28 mouse cellular contexts compared by ENCODE assay signal in the genomic region with DNA sequence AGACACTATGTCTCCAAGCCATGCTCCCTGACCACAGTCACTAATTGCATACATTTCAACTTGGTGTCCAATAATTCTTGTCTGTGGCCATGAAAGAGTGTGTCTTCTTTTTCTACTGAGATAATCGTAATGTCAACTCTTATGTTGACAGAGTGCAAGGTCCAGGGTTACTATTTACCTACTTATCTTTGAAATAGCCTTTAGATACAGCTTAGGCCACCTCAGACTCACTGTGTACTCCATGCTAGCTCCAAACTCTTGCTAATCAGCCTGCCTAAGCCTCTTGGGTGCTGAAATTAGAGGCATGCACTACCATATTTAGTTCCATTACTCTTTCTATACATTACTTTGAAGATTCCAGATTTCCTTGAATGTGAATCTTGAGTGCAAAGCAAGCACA. TPM values are rescaled to one million over a fixed set of nuclear protein-coding genes. Genes with fewer than 3 reads are reported as not detected.
DNase-seq lines count a peak whose midpoint lies in the region; ATAC-seq and TF ChIP-seq lines count a peak whose summit lies in the region.
"Had no signal": no experiment of that assay in that cellular context is flagged by ENCODE, and none has a peak within 500 bp of the region (broad histone marks: within the 10 kb centered on the region; RNA-seq: fewer than 3 reads in every experiment).

No protein-coding gene starts in this region.

- H3K4me3 ChIP-seq in liver, embryonic 13.5 days (replicated peaks): no peak overlapping the region
- H3K4me3 ChIP-seq in intestine, embryonic 14.5 days (ENCODE audit: low read depth, low read length): no peak overlapping the region
- H3K4me3 ChIP-seq in intestine, embryonic 15.5 days (replicated peaks): no peak overlapping the region
- no peak overlapping the region for H3K4me3 ChIP-seq in intestine, postnatal 0 days (ENCODE audit: low read depth, low read length)
- no peak overlapping the region for H3K4me3 ChIP-seq in midbrain, embryonic 13.5 days (replicated peaks)
- H3K4me3 ChIP-seq: embryonic facial prominence, embryonic 13.5 days; embryonic facial prominence, embryonic 15.5 days; erythroblast, embryonic 14.5 days; forebrain, embryonic 10.5 days; forebrain, embryonic 12.5 days had no signal

- DNase-seq in liver, embryonic 13.5 days: no peak
- DNase-seq in liver: no peak
- no peak for DNase-seq in intestine, embryonic 14.5 days (ENCODE audit: low spot score)
- DNase-seq in cerebellum, postnatal 14 days: no peak
- DNase-seq in right cerebral cortex, postnatal 36 days (ENCODE audit: low spot score in 2 of 2): no peak
- DNase-seq: adrenal gland, adult 8-10 months; adrenal gland, postnatal 14 days; adrenal gland, postnatal 36 days; cerebellum, adult 11-12 months; cerebellum, adult 2 months; cerebellum, adult 9-10 months; cerebellum, postnatal 10 days; cerebellum, postnatal 36 days; embryo, embryonic 11 days had no signal

- H3K27me3 ChIP-seq in liver, embryonic 13.5 days: no peaks in the 10 kb centered on the region
- H3K27me3 ChIP-seq in intestine, embryonic 14.5 days (replicated peaks; ENCODE audit: control insufficient read depth, insufficient read depth, low read length): no peaks in the 10 kb centered on the region
- H3K27me3 ChIP-seq in intestine, embryonic 15.5 days (replicated peaks): no peaks in the 10 kb centered on the region
- H3K27me3 ChIP-seq in intestine, postnatal 0 days (replicated peaks; ENCODE audit: control insufficient read depth, insufficient read depth, low read length): no peaks in the 10 kb centered on the region
- no peaks in the 10 kb centered on the region for H3K27me3 ChIP-seq in midbrain, embryonic 13.5 days
- H3K27me3 ChIP-seq: embryonic facial prominence, embryonic 13.5 days; embryonic facial prominence, embryonic 15.5 days; forebrain, embryonic 12.5 days; Patski had no signal

- H3K36me3 ChIP-seq in liver, embryonic 13.5 days: no peaks in the 10 kb centered on the region
- H3K36me3 ChIP-seq in intestine, embryonic 14.5 days (ENCODE audit: control insufficient read depth, insufficient read depth, low read length): no peaks in the 10 kb centered on the region
- no peaks in the 10 kb centered on the region for H3K36me3 ChIP-seq in intestine, embryonic 15.5 days
- H3K36me3 ChIP-seq in intestine, postnatal 0 days (ENCODE audit: control insufficient read depth, insufficient read depth): peaks cover 6% of the 10 kb centered on the region; the same call in 1 of the 2 replicates
- no peaks in the 10 kb centered on the region for H3K36me3 ChIP-seq in midbrain, embryonic 13.5 days
- H3K36me3 ChIP-seq: embryonic facial prominence, embryonic 13.5 days; embryonic facial prominence, embryonic 15.5 days; forebrain, embryonic 10.5 days; forebrain, embryonic 12.5 days; G1E had no signal

- no peak overlapping the region for H3K9ac ChIP-seq in liver, embryonic 13.5 days
- no peak overlapping the region for H3K9ac ChIP-seq in intestine, embryonic 14.5 days (ENCODE audit: low read length)
- no peak overlapping the region for H3K9ac ChIP-seq in intestine, embryonic 15.5 days
- H3K9ac ChIP-seq in intestine, postnatal 0 days (ENCODE audit: low read depth, low read length): no peak overlapping the region
- no peak overlapping the region for H3K9ac ChIP-seq in midbrain, embryonic 13.5 days (replicated peaks)
- H3K9ac ChIP-seq: embryonic facial prominence, embryonic 13.5 days; embryonic facial prominence, embryonic 15.5 days; forebrain, embryonic 12.5 days had no signal

- no peak overlapping the region for H3K4me2 ChIP-seq in liver, embryonic 13.5 days
- no peak overlapping the region for H3K4me2 ChIP-seq in intestine, embryonic 14.5 days (ENCODE audit: low read length)
- H3K4me2 ChIP-seq in intestine, embryonic 15.5 days (replicated peaks): no peak overlapping the region
- no peak overlapping the region for H3K4me2 ChIP-seq in intestine, postnatal 0 days (replicated peaks; ENCODE audit: low read depth)
- no peak overlapping the region for H3K4me2 ChIP-seq in midbrain, embryonic 13.5 days (replicated peaks)
- H3K4me2 ChIP-seq: embryonic facial prominence, embryonic 13.5 days; embryonic facial prominence, embryonic 15.5 days; forebrain, embryonic 12.5 days had no signal

- no peak overlapping the region for H3K27ac ChIP-seq in liver, embryonic 13.5 days
- H3K27ac ChIP-seq in intestine, embryonic 14.5 days (ENCODE audit: low read depth): no peak overlapping the region
- peak overlapping the region; percentile 27; the same call in 1 of the 2 replicates for H3K27ac ChIP-seq in intestine, embryonic 15.5 days
- no peak overlapping the region; the same call in 1 of the 2 replicates for H3K27ac ChIP-seq in intestine, postnatal 0 days (ENCODE audit: low read depth, low read length)
- H3K27ac ChIP-seq in midbrain, embryonic 13.5 days: no peak overlapping the region
- H3K27ac ChIP-seq: embryonic facial prominence, embryonic 13.5 days; embryonic facial prominence, embryonic 15.5 days; forebrain, embryonic 10.5 days; forebrain, embryonic 12.5 days had no signal

- 53% methylated on average over 1 of the region's 1 CpGs for WGBS in liver, embryonic 13.5 days (ENCODE audit: insufficient replicate concordance)
- WGBS in intestine, embryonic 14.5 days: 72% methylated on average over 1 of the region's 1 CpGs
- WGBS in intestine, embryonic 15.5 days: 52% methylated on average over 1 of the region's 1 CpGs
- 42% methylated on average over 1 of the region's 1 CpGs for WGBS in intestine, postnatal 0 days
- WGBS in midbrain, embryonic 13.5 days: 95% methylated on average over 1 of the region's 1 CpGs

- TF ChIP-seq CTCF in intestine, postnatal 0 days (IDR thresholded peaks at IDR 0.05; ENCODE audit: low read depth): no peak

- 0 out of 2 replicates have a peak, but pooled peaks cover 4% of the 10 kb centered on the region for H3K9me3 ChIP-seq in liver, embryonic 13.5 days (replicated peaks)
- no peaks in the 10 kb centered on the region for H3K9me3 ChIP-seq in intestine, embryonic 14.5 days (ENCODE audit: control insufficient read depth, low read length)
- no peaks in the 10 kb centered on the region for H3K9me3 ChIP-seq in intestine, embryonic 15.5 days
- H3K9me3 ChIP-seq in intestine, postnatal 0 days (ENCODE audit: control insufficient read depth): no peaks in the 10 kb centered on the region
- 0 out of 2 replicates have a peak, but pooled peaks cover 2% of the 10 kb centered on the region for H3K9me3 ChIP-seq in midbrain, embryonic 13.5 days
- H3K9me3 ChIP-seq: embryonic facial prominence, embryonic 13.5 days; embryonic facial prominence, embryonic 15.5 days had no signal

- peak; percentile 40; the same call in 1 of the 2 replicates for ATAC-seq in liver, embryonic 13.5 days (ENCODE audit: low read depth)
- ATAC-seq in intestine, embryonic 14.5 days (replicated peaks; ENCODE audit: low FRiP score, low TSS enrichment, low read depth): peak; percentile 70; the same call in 1 of the 2 replicates
- ATAC-seq in intestine, embryonic 15.5 days: peak; percentile 76
- peak; percentile 60 for ATAC-seq in intestine, postnatal 0 days
- no peak for ATAC-seq in midbrain, embryonic 13.5 days
- ATAC-seq: activated CD4-positive, CD25-positive, alpha-beta regulatory T cell, adult 4 months; CD4-positive, CD25-positive, alpha-beta regulatory T cell, adult 4 months; forebrain, embryonic 14.5 days; forebrain, embryonic 16.5 days; Patski had no signal

- peaks cover 10% of the 10 kb centered on the region for H3K4me1 ChIP-seq in liver, embryonic 13.5 days (replicated peaks)
- H3K4me1 ChIP-seq in intestine, embryonic 14.5 days (replicated peaks; ENCODE audit: control insufficient read depth, insufficient read depth, low read length): peaks cover 14% of the 10 kb centered on the region
- H3K4me1 ChIP-seq in intestine, embryonic 15.5 days (replicated peaks): peaks cover 10% of the 10 kb centered on the region
- no peaks in the 10 kb centered on the region; the same call in 1 of the 2 replicates for H3K4me1 ChIP-seq in intestine, postnatal 0 days (replicated peaks; ENCODE audit: control insufficient read depth, insufficient read depth, low read length)
- H3K4me1 ChIP-seq in midbrain, embryonic 13.5 days (replicated peaks): no peaks in the 10 kb centered on the region

RNA-seq across cellular contexts. Expression of a gene that starts 10.9 kb away (rescaled TPM):
- polyA plus RNA-seq in liver, embryonic 13.5 days (2015; fragmentation: Nextera tagmentation; extraction: Ambion mirVana): 13.3 and 14.5 TPM in 2 replicates
- polyA plus RNA-seq in intestine, embryonic 14.5 days (2014; fragmentation: Nextera tagmentation; extraction: Ambion mirVana): 71.1 and 73.5 TPM in 2 replicates
- polyA plus RNA-seq in intestine, embryonic 15.5 days (2015; fragmentation: Nextera tagmentation; extraction: Ambion mirVana): 69.8 and 71.5 TPM in 2 replicates
- polyA plus RNA-seq in intestine, postnatal 0 days (2015; fragmentation: Nextera tagmentation; extraction: Ambion mirVana): 52.1 and 58.8 TPM in 2 replicates
- polyA plus RNA-seq in midbrain, embryonic 13.5 days (2015; fragmentation: Nextera tagmentation; extraction: Ambion mirVana): 17.5 and 18.9 TPM in 2 replicates
- polyA plus RNA-seq: G1E had no signal

RNA-seq across cellular contexts. Expression of a gene that starts 17.3 kb away (rescaled TPM):
- polyA plus RNA-seq in liver, embryonic 13.5 days (2015; fragmentation: Nextera tagmentation; extraction: Ambion mirVana): 0.34 and 0.38 TPM in 2 replicates
- polyA plus RNA-seq in intestine, embryonic 14.5 days (2014; fragmentation: Nextera tagmentation; extraction: Ambion mirVana): 30.6 and 34.6 TPM in 2 replicates
- polyA plus RNA-seq in intestine, embryonic 15.5 days (2015; fragmentation: Nextera tagmentation; extraction: Ambion mirVana): 33.2 and 35.9 TPM in 2 replicates
- polyA plus RNA-seq in intestine, postnatal 0 days (2015; fragmentation: Nextera tagmentation; extraction: Ambion mirVana): 9.7 and 11.6 TPM in 2 replicates
- 0.84 and 1.0 TPM in 2 replicates for polyA plus RNA-seq in midbrain, embryonic 13.5 days (2015; fragmentation: Nextera tagmentation; extraction: Ambion mirVana)
- polyA plus RNA-seq: erythroblast, embryonic 14.5 days; G1E had no signal

RNA-seq across cellular contexts. Expression of a gene that starts 44.8 kb away (rescaled TPM):
- polyA plus RNA-seq in liver, embryonic 13.5 days (2015; fragmentation: Nextera tagmentation; extraction: Ambion mirVana): 31.4 and 36.3 TPM in 2 replicates
- polyA plus RNA-seq in intestine, embryonic 14.5 days (2014; fragmentation: Nextera tagmentation; extraction: Ambion mirVana): 65.1 and 68.4 TPM in 2 replicates
- polyA plus RNA-seq in intestine, embryonic 15.5 days (2015; fragmentation: Nextera tagmentation; extraction: Ambion mirVana): 43.9 and 51.5 TPM in 2 replicates
- 32.1 TPM in 2 replicates for polyA plus RNA-seq in intestine, postnatal 0 days (2015; fragmentation: Nextera tagmentation; extraction: Ambion mirVana)
- 53.5 and 56.2 TPM in 2 replicates for polyA plus RNA-seq in midbrain, embryonic 13.5 days (2015; fragmentation: Nextera tagmentation; extraction: Ambion mirVana)
